Mouse (Mus musculus): ENCODE measurements at regions not wholly inside any gene's neighbourhood (a gene's known extent, or its start where the extent isn't known, plus 50 kb on each side); places are given as distances from the start of the nearest gene placed in this dataset.

DNA sequence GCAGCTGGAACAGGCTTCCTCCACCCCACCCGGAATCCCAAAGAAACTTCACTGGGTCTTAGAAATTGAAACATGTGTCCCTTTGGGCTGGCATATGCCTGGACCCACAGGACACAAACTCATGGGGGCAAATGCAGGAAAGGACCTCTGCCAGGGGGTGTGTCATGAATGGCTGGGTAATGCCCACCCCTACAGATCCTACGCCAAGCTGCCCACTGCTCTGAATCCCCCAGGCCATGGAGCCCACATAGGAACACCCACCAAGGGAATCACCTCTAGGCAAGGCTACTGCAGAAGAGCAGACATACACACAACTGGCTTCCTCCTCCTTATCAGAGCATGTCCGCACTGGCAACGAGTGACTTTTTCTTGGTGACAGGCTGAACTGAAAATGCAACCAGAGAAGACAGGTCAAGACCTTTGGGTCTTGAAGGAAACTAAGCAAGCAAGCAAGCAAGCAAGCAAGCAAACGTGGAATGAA is 54.4 kb upstream of the Ezh2 start:
- TF ChIP-seq CTCF (IDR thresholded peaks at IDR 0.05; ENCODE audit: low read depth, low read length) (no peak), EP300 (IDR thresholded peaks at IDR 0.05; ENCODE audit: insufficient read depth, low read depth, low read length) (no peak), POLR2A (IDR thresholded peaks at IDR 0.05; ENCODE audit: insufficient read depth, low read length) (no peak)
- no peaks in the 10 kb centered on the region for H3K36me3 ChIP-seq (ENCODE audit: control insufficient read depth, insufficient read depth, low read length, poor library complexity, severe bottlenecking)
- H3K9me3 ChIP-seq (replicated peaks; ENCODE audit: control insufficient read depth, insufficient read depth, low read length, poor library complexity, severe bottlenecking): no peaks in the 10 kb centered on the region
- no peak overlapping the region for H3K4me3 ChIP-seq (ENCODE audit: low read depth, low read length)
- H3K9ac ChIP-seq (ENCODE audit: low read depth, poor library complexity, severe bottlenecking): no peak overlapping the region
- no peaks in the 10 kb centered on the region for H3K4me1 ChIP-seq (ENCODE audit: control insufficient read depth, insufficient read depth, low read length)
- H3K27ac ChIP-seq (ENCODE audit: insufficient read depth, low read length): no peak overlapping the region
- no peaks in the 10 kb centered on the region for H3K27me3 ChIP-seq (ENCODE audit: control insufficient read depth, insufficient read depth, low read length, poor library complexity, severe bottlenecking)

DNA sequence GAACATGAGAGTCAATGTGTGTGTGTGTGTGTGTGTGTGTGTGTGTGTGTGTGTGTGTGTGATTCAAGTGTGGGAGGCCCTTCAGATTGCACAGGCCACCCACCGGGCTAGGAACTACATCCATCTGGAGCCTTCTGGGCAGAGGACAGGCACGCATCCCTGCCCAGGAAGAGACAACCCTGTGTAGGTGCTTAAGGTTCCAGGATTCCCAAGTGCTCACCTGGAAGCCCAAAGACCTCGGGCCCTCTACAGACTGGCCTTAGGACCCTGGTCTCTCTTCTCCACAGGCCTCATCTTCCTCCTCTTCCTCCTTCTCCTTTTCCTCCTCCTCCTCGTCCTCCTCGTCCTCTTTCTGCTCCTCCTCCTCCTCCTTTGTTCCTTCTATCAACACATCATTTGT is 53.8 kb upstream of the Ezh2 start:
- no peak overlapping the region for H3K27ac ChIP-seq (ENCODE audit: insufficient read depth, low read length)
- H3K4me1 ChIP-seq (ENCODE audit: control insufficient read depth, insufficient read depth, low read length): no peaks in the 10 kb centered on the region
- TF ChIP-seq POLR2A (IDR thresholded peaks at IDR 0.05; ENCODE audit: insufficient read depth, low read length) (no peak), CTCF (IDR thresholded peaks at IDR 0.05; ENCODE audit: low read depth, low read length) (no peak), EP300 (IDR thresholded peaks at IDR 0.05; ENCODE audit: insufficient read depth, low read depth, low read length) (no peak)
- H3K36me3 ChIP-seq (ENCODE audit: control insufficient read depth, insufficient read depth, low read length, poor library complexity, severe bottlenecking): no peaks in the 10 kb centered on the region
- H3K9me3 ChIP-seq (replicated peaks; ENCODE audit: control insufficient read depth, insufficient read depth, low read length, poor library complexity, severe bottlenecking): no peaks in the 10 kb centered on the region
- H3K27me3 ChIP-seq (ENCODE audit: control insufficient read depth, insufficient read depth, low read length, poor library complexity, severe bottlenecking): no peaks in the 10 kb centered on the region
- H3K9ac ChIP-seq (ENCODE audit: low read depth, poor library complexity, severe bottlenecking): no peak overlapping the region
- no peak overlapping the region for H3K4me3 ChIP-seq (ENCODE audit: low read depth, low read length)

DNA sequence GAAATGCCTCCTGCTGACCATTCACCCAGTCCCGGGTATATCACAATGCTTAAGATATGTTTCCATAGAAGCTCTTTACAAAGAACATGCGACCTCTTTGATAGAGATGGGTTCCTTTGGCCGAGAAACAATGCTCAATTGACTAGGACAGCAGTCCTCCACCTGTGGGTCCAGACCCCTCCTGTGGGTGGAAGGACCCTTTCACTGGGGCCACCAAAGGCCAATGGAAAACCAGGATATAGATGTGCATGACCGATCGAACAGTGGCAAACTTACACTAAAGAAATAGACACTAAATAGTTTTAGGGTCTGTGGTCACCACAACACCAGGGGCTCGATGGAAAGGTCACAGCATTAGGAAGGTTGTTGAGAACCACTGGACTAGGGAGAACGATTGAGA is 53.2 kb upstream of the Ezh2 start:
- Histone ChIP-seq H3K9me3 (replicated peaks; ENCODE audit: control insufficient read depth, insufficient read depth, low read length, poor library complexity, severe bottlenecking) (no peaks in the 10 kb centered on the region), H3K4me3 (ENCODE audit: low read depth, low read length) (no peak overlapping the region), H3K4me1 (ENCODE audit: control insufficient read depth, insufficient read depth, low read length) (no peaks in the 10 kb centered on the region), H3K27ac (ENCODE audit: insufficient read depth, low read length) (no peak overlapping the region), H3K36me3 (ENCODE audit: control insufficient read depth, insufficient read depth, low read length, poor library complexity, severe bottlenecking) (no peaks in the 10 kb centered on the region), H3K9ac (ENCODE audit: low read depth, poor library complexity, severe bottlenecking) (no peak overlapping the region), H3K27me3 (ENCODE audit: control insufficient read depth, insufficient read depth, low read length, poor library complexity, severe bottlenecking) (no peaks in the 10 kb centered on the region)
- TF ChIP-seq CTCF (IDR thresholded peaks at IDR 0.05; ENCODE audit: low read depth, low read length) (no peak), EP300 (IDR thresholded peaks at IDR 0.05; ENCODE audit: insufficient read depth, low read depth, low read length) (no peak), POLR2A (IDR thresholded peaks at IDR 0.05; ENCODE audit: insufficient read depth, low read length) (no peak)

DNA sequence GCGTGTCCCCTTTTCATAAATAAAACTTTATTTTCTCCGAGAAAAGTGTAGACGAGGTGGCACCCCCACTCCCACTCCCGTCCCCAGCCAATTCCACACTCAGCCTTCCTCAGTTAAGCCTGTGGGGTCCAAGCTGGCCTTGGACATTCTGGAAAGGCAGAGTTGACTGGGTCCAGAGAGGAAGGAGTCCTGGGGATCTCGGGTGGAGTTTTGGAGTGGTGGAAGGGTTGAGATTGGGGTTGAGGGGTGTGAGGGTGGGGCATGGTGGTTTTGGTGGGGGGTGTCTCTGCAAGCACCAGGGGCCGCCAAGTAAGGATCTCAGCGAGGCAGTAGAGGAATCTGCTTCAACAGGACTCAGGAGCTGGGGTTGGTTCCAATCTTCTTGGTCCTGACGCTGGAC is 52.7 kb upstream of the Ezh2 start:
- Histone ChIP-seq H3K36me3 (ENCODE audit: control insufficient read depth, insufficient read depth, low read length, poor library complexity, severe bottlenecking) (no peaks in the 10 kb centered on the region), H3K9ac (ENCODE audit: low read depth, poor library complexity, severe bottlenecking) (no peak overlapping the region), H3K27ac (ENCODE audit: insufficient read depth, low read length) (no peak overlapping the region), H3K9me3 (replicated peaks; ENCODE audit: control insufficient read depth, insufficient read depth, low read length, poor library complexity, severe bottlenecking) (no peaks in the 10 kb centered on the region), H3K4me1 (ENCODE audit: control insufficient read depth, insufficient read depth, low read length) (no peaks in the 10 kb centered on the region), H3K4me3 (ENCODE audit: low read depth, low read length) (no peak overlapping the region), H3K27me3 (ENCODE audit: control insufficient read depth, insufficient read depth, low read length, poor library complexity, severe bottlenecking) (no peaks in the 10 kb centered on the region)
- TF ChIP-seq POLR2A (IDR thresholded peaks at IDR 0.05; ENCODE audit: insufficient read depth, low read length) (no peak), CTCF (IDR thresholded peaks at IDR 0.05; ENCODE audit: low read depth, low read length) (no peak), EP300 (IDR thresholded peaks at IDR 0.05; ENCODE audit: insufficient read depth, low read depth, low read length) (no peak)

GRCm38 (mm10) chr6:47646731-47647567 is 51.8 kb upstream of the Ezh2 start:
- no peak overlapping the region for H3K9ac ChIP-seq (ENCODE audit: low read depth, poor library complexity, severe bottlenecking)
- TF ChIP-seq POLR2A (IDR thresholded peaks at IDR 0.05; ENCODE audit: insufficient read depth, low read length): no peak
- no peak for TF ChIP-seq EP300 (IDR thresholded peaks at IDR 0.05; ENCODE audit: insufficient read depth, low read depth, low read length)
- no peak for TF ChIP-seq CTCF (IDR thresholded peaks at IDR 0.05; ENCODE audit: low read depth, low read length)

DNA sequence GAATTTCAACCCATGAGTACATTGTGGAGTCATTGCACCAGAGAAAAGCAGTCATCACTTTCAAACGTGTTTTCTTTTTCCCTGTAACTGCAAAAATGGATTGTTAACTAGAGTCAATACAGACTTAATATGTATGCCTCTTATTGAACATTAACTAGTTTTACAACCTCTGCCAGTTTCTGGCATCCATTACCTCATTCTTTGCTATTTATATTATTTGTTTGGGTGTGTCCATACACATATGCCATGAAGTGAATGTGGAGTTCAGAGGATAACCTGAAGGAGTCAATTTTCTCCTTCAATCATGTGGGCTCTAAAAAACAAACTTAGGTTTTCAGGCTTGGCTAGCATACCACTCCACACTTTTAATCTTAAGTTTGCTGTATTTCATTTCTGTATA is 50.9 kb upstream of the Ezh2 start:
- Histone ChIP-seq H3K27ac (ENCODE audit: insufficient read depth, low read length) (no peak overlapping the region), H3K4me3 (ENCODE audit: low read depth, low read length) (no peak overlapping the region), H3K27me3 (ENCODE audit: control insufficient read depth, insufficient read depth, low read length, poor library complexity, severe bottlenecking) (no peaks in the 10 kb centered on the region), H3K9ac (ENCODE audit: low read depth, poor library complexity, severe bottlenecking) (no peak overlapping the region), H3K9me3 (replicated peaks; ENCODE audit: control insufficient read depth, insufficient read depth, low read length, poor library complexity, severe bottlenecking) (no peaks in the 10 kb centered on the region), H3K36me3 (ENCODE audit: control insufficient read depth, insufficient read depth, low read length, poor library complexity, severe bottlenecking) (no peaks in the 10 kb centered on the region), H3K4me1 (ENCODE audit: control insufficient read depth, insufficient read depth, low read length) (no peaks in the 10 kb centered on the region)
- TF ChIP-seq CTCF (IDR thresholded peaks at IDR 0.05; ENCODE audit: low read depth, low read length) (no peak), POLR2A (IDR thresholded peaks at IDR 0.05; ENCODE audit: insufficient read depth, low read length) (no peak), EP300 (IDR thresholded peaks at IDR 0.05; ENCODE audit: insufficient read depth, low read depth, low read length) (no peak)

More at GRCm38 (mm10) chr6:47646731-47647567, 51.8 kb upstream of the Ezh2 start:
- Histone ChIP-seq H3K9me3 (replicated peaks; ENCODE audit: control insufficient read depth, insufficient read depth, low read length, poor library complexity, severe bottlenecking) (no peaks in the 10 kb centered on the region), H3K4me1 (ENCODE audit: control insufficient read depth, insufficient read depth, low read length) (no peaks in the 10 kb centered on the region), H3K4me3 (ENCODE audit: low read depth, low read length) (no peak overlapping the region), H3K36me3 (ENCODE audit: control insufficient read depth, insufficient read depth, low read length, poor library complexity, severe bottlenecking) (no peaks in the 10 kb centered on the region), H3K27ac (ENCODE audit: insufficient read depth, low read length) (no peak overlapping the region), H3K27me3 (ENCODE audit: control insufficient read depth, insufficient read depth, low read length, poor library complexity, severe bottlenecking) (no peaks in the 10 kb centered on the region)
